Mouse (Mus musculus): ENCODE data around the gene Foxn1. TPM values are rescaled to one million over a fixed set of nuclear protein-coding genes. Genes with fewer than 3 reads are reported as not detected.

The Foxn1 gene
- polyA plus RNA-seq, 1 experiment: not detected

- no peak overlapping the region for H3K27ac ChIP-seq (ENCODE audit: control insufficient read depth, insufficient read depth, low read depth, low read length, poor library complexity)
- WGBS: 67% methylated on average over 2 of the region's 2 CpGs
- no peaks in the 10 kb centered on the region; the same call in 1 of the 2 replicates for H3K4me1 ChIP-seq (ENCODE audit: control insufficient read depth, insufficient read depth, low read length)
- H3K4me3 ChIP-seq (replicated peaks; ENCODE audit: control insufficient read depth, low read depth, low read length): no peak overlapping the region
- TF ChIP-seq CTCF (IDR thresholded peaks at IDR 0.05; ENCODE audit: control insufficient read depth, insufficient read depth, low read length): no peak
- TF ChIP-seq POLR2A (IDR thresholded peaks at IDR 0.05; ENCODE audit: borderline replicate concordance, control insufficient read depth, low read depth, low read length): no peak
Observed at GRCm38 (mm10) chr11:78424352-78424751, 38.0 kb upstream of the Foxn1 start.

GRCm38 (mm10) chr11:78422055-78422819, 35.9 kb upstream of the Foxn1 start, which contains the start of gene Slc13a2:
Gene Slc13a2, minus strand, starts transcription at chr11:78422217.
- Histone ChIP-seq H3K4me1 (ENCODE audit: control insufficient read depth, insufficient read depth, low read length) (no peaks in the 10 kb centered on the region; the same call in 1 of the 2 replicates), H3K4me3 (replicated peaks; ENCODE audit: control insufficient read depth, low read depth, low read length) (no peak within 1 kb of the TSS), H3K27ac (ENCODE audit: control insufficient read depth, insufficient read depth, low read depth, low read length, poor library complexity) (no peak within 1 kb of the TSS)
- TF ChIP-seq CTCF (IDR thresholded peaks at IDR 0.05; ENCODE audit: control insufficient read depth, insufficient read depth, low read length): no peak
- WGBS: 34% methylated on average over 13 of the region's 13 CpGs

GRCm38 (mm10) chr11:78421201-78422009, 35.0 kb upstream of the Foxn1 start:
- Histone ChIP-seq H3K4me3 (replicated peaks; ENCODE audit: control insufficient read depth, low read depth, low read length) (no peak overlapping the region), H3K27ac (ENCODE audit: control insufficient read depth, insufficient read depth, low read depth, low read length, poor library complexity) (no peak overlapping the region), H3K4me1 (ENCODE audit: control insufficient read depth, insufficient read depth, low read length) (no peaks in the 10 kb centered on the region; the same call in 1 of the 2 replicates)
- TF ChIP-seq POLR2A (IDR thresholded peaks at IDR 0.05; ENCODE audit: borderline replicate concordance, control insufficient read depth, low read depth, low read length) (no peak), CTCF (IDR thresholded peaks at IDR 0.05; ENCODE audit: control insufficient read depth, insufficient read depth, low read length) (no peak)
- 22% methylated on average over 13 of the region's 13 CpGs for WGBS

GRCm38 (mm10) chr11:78420263-78420889, 34.0 kb upstream of the Foxn1 start:
- no peak overlapping the region for H3K4me3 ChIP-seq (replicated peaks; ENCODE audit: control insufficient read depth, low read depth, low read length)
- no peak for TF ChIP-seq POLR2A (IDR thresholded peaks at IDR 0.05; ENCODE audit: borderline replicate concordance, control insufficient read depth, low read depth, low read length)
- TF ChIP-seq CTCF (IDR thresholded peaks at IDR 0.05; ENCODE audit: control insufficient read depth, insufficient read depth, low read length): no peak
- 23% methylated on average over 12 of the region's 12 CpGs for WGBS
- no peaks in the 10 kb centered on the region; the same call in 1 of the 2 replicates for H3K4me1 ChIP-seq (ENCODE audit: control insufficient read depth, insufficient read depth, low read length)
- no peak overlapping the region for H3K27ac ChIP-seq (ENCODE audit: control insufficient read depth, insufficient read depth, low read depth, low read length, poor library complexity)

- TF ChIP-seq CTCF (IDR thresholded peaks at IDR 0.05; ENCODE audit: control insufficient read depth, insufficient read depth, low read length) (no peak), POLR2A (IDR thresholded peaks at IDR 0.05; ENCODE audit: borderline replicate concordance, control insufficient read depth, low read depth, low read length) (no peak)
- Histone ChIP-seq H3K4me3 (replicated peaks; ENCODE audit: control insufficient read depth, low read depth, low read length) (no peak overlapping the region), H3K4me1 (ENCODE audit: control insufficient read depth, insufficient read depth, low read length) (no peaks in the 10 kb centered on the region), H3K27ac (ENCODE audit: control insufficient read depth, insufficient read depth, low read depth, low read length, poor library complexity) (no peak overlapping the region)
- WGBS: 79% methylated on average over 6 of the region's 6 CpGs
Observed at GRCm38 (mm10) chr11:78416854-78417253, 30.5 kb upstream of the Foxn1 start.

GRCm38 (mm10) chr11:78412861-78413260, 26.5 kb upstream of the Foxn1 start:
- H3K4me3 ChIP-seq (replicated peaks; ENCODE audit: control insufficient read depth, low read depth, low read length): no peak overlapping the region
- no peak overlapping the region for H3K27ac ChIP-seq (ENCODE audit: control insufficient read depth, insufficient read depth, low read depth, low read length, poor library complexity)
- TF ChIP-seq CTCF (IDR thresholded peaks at IDR 0.05; ENCODE audit: control insufficient read depth, insufficient read depth, low read length): no peak
- no peak for TF ChIP-seq POLR2A (IDR thresholded peaks at IDR 0.05; ENCODE audit: borderline replicate concordance, control insufficient read depth, low read depth, low read length)
- H3K4me1 ChIP-seq (ENCODE audit: control insufficient read depth, insufficient read depth, low read length): peaks cover 1% of the 10 kb centered on the region; the same call in 1 of the 2 replicates
- 75% methylated on average over 6 of the region's 6 CpGs for WGBS

- H3K27ac ChIP-seq (ENCODE audit: control insufficient read depth, insufficient read depth, low read depth, low read length, poor library complexity): no peak overlapping the region
- WGBS: 84% methylated on average over 6 of the region's 6 CpGs
- peaks cover 1% of the 10 kb centered on the region; the same call in 1 of the 2 replicates for H3K4me1 ChIP-seq (ENCODE audit: control insufficient read depth, insufficient read depth, low read length)
- no peak overlapping the region for H3K4me3 ChIP-seq (replicated peaks; ENCODE audit: control insufficient read depth, low read depth, low read length)
- TF ChIP-seq CTCF (IDR thresholded peaks at IDR 0.05; ENCODE audit: control insufficient read depth, insufficient read depth, low read length): no peak
Observed at GRCm38 (mm10) chr11:78412324-78412850, 26.0 kb upstream of the Foxn1 start.

All from bone marrow, adult 2 months (tissue).